ENCODE assay signal across 32 mouse cellular contexts in the genomic region with DNA sequence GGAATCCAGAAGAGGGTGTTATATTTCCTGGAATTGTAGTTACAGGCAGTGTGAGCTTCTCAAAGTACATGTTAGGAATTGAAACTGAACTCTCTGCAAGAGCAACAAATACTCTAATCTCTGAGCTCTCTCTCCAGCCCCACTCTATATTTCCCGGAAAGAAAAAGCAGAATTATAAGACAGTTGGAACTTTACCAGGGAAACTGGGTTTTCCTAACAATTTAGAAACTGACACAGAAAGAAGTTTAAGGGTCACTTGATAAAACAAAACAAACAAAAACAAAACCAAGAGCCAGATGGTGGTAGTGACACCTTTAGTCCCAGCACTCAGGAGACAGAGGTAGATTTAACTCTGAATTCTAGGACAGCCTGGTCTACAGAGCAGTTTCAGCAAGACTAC.
"Had no signal": no experiment of that assay in that cellular context is flagged by ENCODE, and none has a peak within 500 bp of the region (broad histone marks: within the 10 kb centered on the region; RNA-seq: fewer than 3 reads in every experiment).

No protein-coding gene starts in this region.

- H3K9ac ChIP-seq: limb, embryonic 12.5 days; limb, embryonic 13.5 days; limb, embryonic 15.5 days; liver, embryonic 13.5 days; liver, embryonic 14.5 days; liver, embryonic 15.5 days; liver, postnatal 0 days; lung, embryonic 14.5 days; lung, embryonic 15.5 days; midbrain, embryonic 12.5 days; midbrain, embryonic 13.5 days; midbrain, embryonic 15.5 days; neural tube, embryonic 12.5 days had no signal

- H3K27me3 ChIP-seq: limb, embryonic 12.5 days; limb, embryonic 13.5 days; limb, embryonic 15.5 days; liver, embryonic 13.5 days; liver, embryonic 15.5 days; lung, embryonic 15.5 days; megakaryocyte, embryonic 14.5 days; midbrain, embryonic 12.5 days; midbrain, embryonic 13.5 days; midbrain, embryonic 15.5 days; neural tube, embryonic 12.5 days had no signal

- H3K4me2 ChIP-seq: limb, embryonic 12.5 days; limb, embryonic 13.5 days; limb, embryonic 15.5 days; liver, embryonic 11.5 days; liver, embryonic 13.5 days; liver, embryonic 15.5 days; lung, embryonic 14.5 days; lung, embryonic 15.5 days; midbrain, embryonic 11.5 days; midbrain, embryonic 12.5 days; midbrain, embryonic 13.5 days; midbrain, embryonic 15.5 days; neural tube, embryonic 12.5 days had no signal

- H3K36me3 ChIP-seq: midbrain, embryonic 12.5 days had no signal

- H3K9me3 ChIP-seq: limb, embryonic 10.5 days; limb, embryonic 12.5 days; limb, embryonic 13.5 days; limb, embryonic 15.5 days; liver, embryonic 13.5 days; liver, embryonic 15.5 days; lung, embryonic 15.5 days; megakaryocyte, embryonic 14.5 days; midbrain, embryonic 10.5 days; midbrain, embryonic 12.5 days; midbrain, embryonic 13.5 days; midbrain, embryonic 15.5 days; neural tube, embryonic 12.5 days had no signal

- H3K27ac ChIP-seq: left cerebral cortex, adult 2 months; limb, embryonic 10.5 days; limb, embryonic 12.5 days; limb, embryonic 13.5 days; limb, embryonic 15.5 days; liver, embryonic 13.5 days; liver, embryonic 14.5 days; liver, embryonic 15.5 days; lung, embryonic 15.5 days; macrophage; midbrain, embryonic 10.5 days; midbrain, embryonic 12.5 days; midbrain, embryonic 13.5 days; midbrain, embryonic 15.5 days; neural tube, embryonic 12.5 days had no signal

- DNase-seq: left cerebral cortex, postnatal 4 days; liver; liver, embryonic 13.5 days; liver, postnatal 0 days; lung, adult 18-20 months; lung, adult 2 months; lung, embryonic 14.5 days; lung, postnatal 10 days; lung, postnatal 14 days; lung, postnatal 36 days; lung, postnatal 4 days; midbrain, embryonic 14.5 days had no signal

- H3K4me3 ChIP-seq: left cerebral cortex, adult 2 months; limb, embryonic 10.5 days; limb, embryonic 12.5 days; limb, embryonic 13.5 days; limb, embryonic 15.5 days; liver, embryonic 13.5 days; liver, embryonic 15.5 days; lung, embryonic 15.5 days; megakaryocyte, embryonic 14.5 days; midbrain, embryonic 10.5 days; midbrain, embryonic 12.5 days; midbrain, embryonic 13.5 days; midbrain, embryonic 15.5 days; myocyte; neural tube, embryonic 12.5 days had no signal

- ATAC-seq: liver, postnatal 0 days; lung, postnatal 0 days; midbrain, embryonic 13.5 days; midbrain, embryonic 15.5 days; midbrain, embryonic 16.5 days had no signal
